Mouse (Mus musculus): ENCODE data around the gene Eif4e2. TPM values are rescaled to one million over a fixed set of nuclear protein-coding genes. Genes with fewer than 3 reads are reported as not detected.
A peak's percentile ranks its signal among the peaks of the same experiment; 100 is the strongest.

The Eif4e2 gene
- total and polyA plus RNA-seq, 3 experiments, result 175 to 264 (median 228) TPM

GRCm38 (mm10) chr1:87213735-87214704 is at the start of gene Eif4e2 (continued):
- TF ChIP-seq E2F4 (IDR thresholded peaks at IDR 0.05; ENCODE audit: insufficient replicate concordance, low read depth, low read length), result 0 out of 2 replicates have a peak, but pooled peaks have one; percentile 75

- Histone ChIP-seq H3K36me3 (replicated peaks in 1 of 2; ENCODE audit: control insufficient read depth in 1 of 2, insufficient read depth in 1 of 2, low read length in 1 of 2) (no peaks in the 10 kb centered on the region), H3K27me3 (replicated peaks) (peaks cover 66% of the 10 kb centered on the region)
- dilution Hi-C loops (cut with MboI; ENCODE audit: extremely low pct_ligation_motif_present, extremely low pct_unique_long_range_greater_than_20kb, low sequenced_read_pairs), result no loop called here
These were observed 49.4 kb upstream of the Eif4e2 start for GRCm38 (mm10) chr1:87164164-87164795.

GRCm38 (mm10) chr1:87164796-87165184 is 48.9 kb upstream of the Eif4e2 start:
- in situ Hi-C loops (cut with MboI; ENCODE audit: low pct_ligation_motif_present, low pct_unique_long_range_greater_than_20kb, low sequenced_read_pairs), result no loop called here
- H3K36me3 ChIP-seq (replicated peaks in 1 of 2; ENCODE audit: control insufficient read depth in 1 of 2, insufficient read depth in 1 of 2, low read length in 1 of 2), result no peaks in the 10 kb centered on the region

More at GRCm38 (mm10) chr1:87164164-87164795, 49.4 kb upstream of the Eif4e2 start:
- Histone ChIP-seq H3K9me3 (replicated peaks; ENCODE audit: low read length) (no peaks in the 10 kb centered on the region), H3K4me1 (ENCODE audit: control insufficient read depth in 1 of 2, insufficient read depth in 2 of 2) (no peaks in the 10 kb centered on the region), H3K4me3 (replicated peaks in 1 of 3; ENCODE audit: low read depth in 2 of 3, low read length in 2 of 3, poor library complexity in 1 of 3) (no peak overlapping the region), H3K4me2 (ENCODE audit: insufficient read depth, low read depth, poor library complexity, severe bottlenecking) (no peak overlapping the region), H3K27ac (ENCODE audit: insufficient read depth, low read depth) (no peak overlapping the region), H3K9ac (ENCODE audit: insufficient read depth, low read depth) (no peak overlapping the region), H3K79me2 (replicated peaks; ENCODE audit: control insufficient read depth, extremely low read depth, insufficient read depth, poor library complexity, severe bottlenecking) (no peaks in the 10 kb centered on the region)
- in situ Hi-C loops (cut with MboI; ENCODE audit: low pct_ligation_motif_present, low pct_unique_long_range_greater_than_20kb, low sequenced_read_pairs), result no loop called here
- TF ChIP-seq IRF4 (IDR thresholded peaks at IDR 0.05; ENCODE audit: low read depth, low read length), result no peak
- no peak for TF ChIP-seq POLR2AphosphoS2 (IDR thresholded peaks at IDR 0.05; ENCODE audit: low read depth, low read length)
- no peak for TF ChIP-seq SMC3 (IDR thresholded peaks at IDR 0.05; ENCODE audit: low read depth, low read length)
- no peak for TF ChIP-seq CHD2 (IDR thresholded peaks at IDR 0.05; ENCODE audit: low read length)
- TF ChIP-seq ZC3H11A (IDR thresholded peaks at IDR 0.05; ENCODE audit: low read depth, low read length), result no peak
- TF ChIP-seq GABPA (IDR thresholded peaks at IDR 0.05; ENCODE audit: insufficient replicate concordance, low read depth, low read length), result no peak
- no peak for TF ChIP-seq ELF1 (IDR thresholded peaks at IDR 0.05; ENCODE audit: low read depth, low read length)
- TF ChIP-seq NELFE (IDR thresholded peaks at IDR 0.05; ENCODE audit: low read depth, low read length), result no peak
- TF ChIP-seq MEF2A (IDR thresholded peaks at IDR 0.05; ENCODE audit: borderline replicate concordance, low read depth, low read length), result no peak
- TF ChIP-seq USF1 (IDR thresholded peaks at IDR 0.05; ENCODE audit: low read depth, low read length), result no peak
- no peak for TF ChIP-seq MXI1 (IDR thresholded peaks at IDR 0.05; ENCODE audit: low read depth, low read length)
- TF ChIP-seq RAD21 (IDR thresholded peaks at IDR 0.05; ENCODE audit: low read depth, low read length), result no peak
- DNase-seq (ENCODE audit: extremely low read depth), result no peak

More at GRCm38 (mm10) chr1:87164796-87165184, 48.9 kb upstream of the Eif4e2 start:
- no peak overlapping the region for H3K9ac ChIP-seq (ENCODE audit: insufficient read depth, low read depth)
- TF ChIP-seq POLR2AphosphoS2 (IDR thresholded peaks at IDR 0.05; ENCODE audit: low read depth, low read length) (no peak), ZC3H11A (IDR thresholded peaks at IDR 0.05; ENCODE audit: low read depth, low read length) (no peak), TCF12 (IDR thresholded peaks at IDR 0.05; ENCODE audit: low read depth, low read length) (no peak), UBTF (IDR thresholded peaks at IDR 0.05; ENCODE audit: low read depth, low read length) (no peak), NRF1 (IDR thresholded peaks at IDR 0.05; ENCODE audit: low read depth, low read length) (no peak), JUND (conservative IDR thresholded peaks at IDR 0.05; ENCODE audit: low read depth, low read length) (no peak), BHLHE40 (IDR thresholded peaks at IDR 0.05; ENCODE audit: low read depth, low read length) (no peak)
- no peak for DNase-seq (ENCODE audit: extremely low read depth)
- no peaks in the 10 kb centered on the region for H3K4me1 ChIP-seq (ENCODE audit: control insufficient read depth in 1 of 2, insufficient read depth in 2 of 2)
- no peak overlapping the region for H3K27ac ChIP-seq (ENCODE audit: insufficient read depth, low read depth)
- H3K4me2 ChIP-seq (ENCODE audit: insufficient read depth, low read depth, poor library complexity, severe bottlenecking), result no peak overlapping the region
- H3K4me3 ChIP-seq (replicated peaks in 1 of 3; ENCODE audit: low read depth in 2 of 3, low read length in 2 of 3, poor library complexity in 1 of 3), result no peak overlapping the region
- dilution Hi-C loops (cut with MboI; ENCODE audit: extremely low pct_ligation_motif_present, extremely low pct_unique_long_range_greater_than_20kb, low sequenced_read_pairs), result no loop called here
- no peaks in the 10 kb centered on the region for H3K9me3 ChIP-seq (replicated peaks; ENCODE audit: low read length)
- peaks cover 68% of the 10 kb centered on the region for H3K27me3 ChIP-seq (replicated peaks)
- no peaks in the 10 kb centered on the region for H3K79me2 ChIP-seq (replicated peaks; ENCODE audit: control insufficient read depth, extremely low read depth, insufficient read depth, poor library complexity, severe bottlenecking)

Measured in CH12.LX (cell line).